Mouse (Mus musculus): Measurements from ENCODE around the gene Rag1.

Rag1 gene

GRCm38 (mm10) chr2:101591356-101591755 lies 57.9 kb downstream of the Rag1 start:
- DNase-seq (ENCODE audit: low read depth, low spot score): no peak
